Mouse (Mus musculus): ENCODE data around the gene Tmem108. TPM values are rescaled to one million over a fixed set of nuclear protein-coding genes. Genes with fewer than 3 reads are reported as not detected.

Gene Tmem108
- total and polyA plus RNA-seq, 3 experiments, result 4.6 to 9.1 (median 4.7) TPM

DNA sequence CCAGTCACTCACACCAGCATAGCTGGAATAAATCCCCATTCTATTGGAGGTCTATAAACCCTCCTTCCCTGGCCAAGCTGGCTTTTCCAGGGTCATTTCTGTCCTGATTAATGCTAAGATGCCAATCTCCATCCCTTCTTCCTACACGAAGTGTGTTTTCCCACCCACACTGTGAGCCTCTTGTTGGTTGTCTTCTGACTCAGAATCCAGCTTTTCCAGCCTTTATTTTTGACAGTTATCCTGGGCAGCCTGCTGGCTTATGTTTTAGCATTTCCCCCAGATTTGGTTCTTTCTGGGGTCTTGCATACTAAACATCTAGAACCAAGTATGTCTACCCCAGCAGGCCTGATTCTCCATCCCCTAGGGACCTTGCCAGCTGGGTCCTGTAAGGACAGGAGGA is 217.0 kb downstream of the Tmem108 start:
- TF ChIP-seq CTCF (IDR thresholded peaks at IDR 0.05), result no peak
- TF ChIP-seq POLR2A (IDR thresholded peaks at IDR 0.05; ENCODE audit: insufficient read depth, low read depth, low read length), result no peak
- TF ChIP-seq EP300 (IDR thresholded peaks at IDR 0.05; ENCODE audit: insufficient read depth, low read depth, low read length), result no peak
- no peaks in the 10 kb centered on the region for H3K79me2 ChIP-seq (replicated peaks; ENCODE audit: control insufficient read depth, insufficient read depth, low read length)
- intact Hi-C loops (cut with DNase I), result no loop called here

GRCm38 (mm10) chr9:103540518-103540917 is 221.1 kb downstream of the Tmem108 start:
- Histone ChIP-seq H3K27ac (no peak overlapping the region), H3K4me1 (ENCODE audit: control insufficient read depth, insufficient read depth, low read length) (no peaks in the 10 kb centered on the region), H3K36me3 (ENCODE audit: control insufficient read depth, insufficient read depth, low read length) (no peaks in the 10 kb centered on the region), H3K4me3 (no peak overlapping the region), H3K9ac (ENCODE audit: low read depth, low read length) (no peak overlapping the region), H3K27me3 (ENCODE audit: control insufficient read depth, insufficient read depth, low read length) (no peaks in the 10 kb centered on the region), H3K79me2 (replicated peaks; ENCODE audit: control insufficient read depth, insufficient read depth, low read length) (no peaks in the 10 kb centered on the region)
- DNase-seq, result no peak
- 81% methylated on average over 8 of the region's 8 CpGs for WGBS
- TF ChIP-seq EP300 (IDR thresholded peaks at IDR 0.05; ENCODE audit: insufficient read depth, low read depth, low read length), result no peak
- no peak for TF ChIP-seq POLR2A (IDR thresholded peaks at IDR 0.05; ENCODE audit: insufficient read depth, low read depth, low read length)
- TF ChIP-seq CTCF (IDR thresholded peaks at IDR 0.05), result no peak
- intact Hi-C loops (cut with DNase I), result no loop called here

More for the DNA sequence above, 217.0 kb downstream of the Tmem108 start:
- Histone ChIP-seq H3K27ac (no peak overlapping the region), H3K4me1 (ENCODE audit: control insufficient read depth, insufficient read depth, low read length) (no peaks in the 10 kb centered on the region), H3K36me3 (ENCODE audit: control insufficient read depth, insufficient read depth, low read length) (no peaks in the 10 kb centered on the region), H3K9ac (ENCODE audit: low read depth, low read length) (no peak overlapping the region), H3K4me3 (no peak overlapping the region), H3K27me3 (ENCODE audit: control insufficient read depth, insufficient read depth, low read length) (no peaks in the 10 kb centered on the region)
- no peak for DNase-seq
- 71% methylated on average over 1 of the region's 1 CpGs for WGBS

- intact Hi-C loops (cut with DNase I), result no loop called here
- H3K4me3 ChIP-seq, result no peak overlapping the region
- H3K36me3 ChIP-seq (ENCODE audit: control insufficient read depth, insufficient read depth, low read length), result no peaks in the 10 kb centered on the region
- no peaks in the 10 kb centered on the region for H3K79me2 ChIP-seq (replicated peaks; ENCODE audit: control insufficient read depth, insufficient read depth, low read length)
- no peak overlapping the region for H3K9ac ChIP-seq (ENCODE audit: low read depth, low read length)
- no peaks in the 10 kb centered on the region for H3K27me3 ChIP-seq (ENCODE audit: control insufficient read depth, insufficient read depth, low read length)
- no peak for DNase-seq
- H3K4me1 ChIP-seq (ENCODE audit: control insufficient read depth, insufficient read depth, low read length), result no peaks in the 10 kb centered on the region
- TF ChIP-seq POLR2A (IDR thresholded peaks at IDR 0.05; ENCODE audit: insufficient read depth, low read depth, low read length), result no peak
- no peak for TF ChIP-seq EP300 (IDR thresholded peaks at IDR 0.05; ENCODE audit: insufficient read depth, low read depth, low read length)
- TF ChIP-seq CTCF (IDR thresholded peaks at IDR 0.05), result no peak
- 60% methylated on average over 8 of the region's 8 CpGs for WGBS
- no peak overlapping the region for H3K27ac ChIP-seq
Measured at GRCm38 (mm10) chr9:103538047-103538816, 223.4 kb downstream of the Tmem108 start.

- Histone ChIP-seq H3K27me3 (ENCODE audit: control insufficient read depth, insufficient read depth, low read length) (no peaks in the 10 kb centered on the region), H3K36me3 (ENCODE audit: control insufficient read depth, insufficient read depth, low read length) (no peaks in the 10 kb centered on the region), H3K4me3 (no peak overlapping the region), H3K9ac (ENCODE audit: low read depth, low read length) (no peak overlapping the region), H3K27ac (no peak overlapping the region), H3K4me1 (ENCODE audit: control insufficient read depth, insufficient read depth, low read length) (no peaks in the 10 kb centered on the region), H3K79me2 (replicated peaks; ENCODE audit: control insufficient read depth, insufficient read depth, low read length) (no peaks in the 10 kb centered on the region)
- intact Hi-C loops (cut with DNase I), result no loop called here
- 87% methylated on average over 6 of the region's 6 CpGs for WGBS
- TF ChIP-seq POLR2A (IDR thresholded peaks at IDR 0.05; ENCODE audit: insufficient read depth, low read depth, low read length), result no peak
- no peak for TF ChIP-seq CTCF (IDR thresholded peaks at IDR 0.05)
- TF ChIP-seq EP300 (IDR thresholded peaks at IDR 0.05; ENCODE audit: insufficient read depth, low read depth, low read length), result no peak
- DNase-seq, result no peak
Measured at GRCm38 (mm10) chr9:103536059-103536634, 225.5 kb downstream of the Tmem108 start.

DNA sequence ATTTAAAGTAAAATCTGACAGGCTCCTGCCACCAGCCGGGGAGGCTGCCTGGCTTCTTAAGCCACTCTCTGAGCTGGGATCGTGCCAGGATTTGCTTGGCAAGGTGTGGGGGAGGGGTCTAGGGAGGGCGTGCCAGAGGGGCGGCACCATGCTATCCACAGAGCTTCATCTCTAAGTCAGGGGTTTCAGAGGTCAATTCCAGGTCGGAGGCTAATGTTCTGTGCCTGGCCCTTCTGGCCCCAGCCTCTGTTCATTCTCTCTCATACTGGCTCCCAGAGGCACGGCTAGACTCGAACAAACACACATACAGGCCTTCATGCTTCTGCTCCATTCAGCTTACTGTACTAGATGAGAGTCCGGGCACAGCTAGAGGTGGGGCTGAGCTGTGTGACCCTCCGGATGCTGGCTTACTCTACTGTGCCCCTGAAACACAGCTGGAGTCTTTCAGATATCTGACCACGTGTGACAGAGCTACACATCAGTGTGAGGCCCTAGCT is 236.5 kb downstream of the Tmem108 start:
- 45% methylated on average over 10 of the region's 10 CpGs for whole genome bisulfite sequencing
- DNase-seq, result no peak
- H3K9ac ChIP-seq (ENCODE audit: low read depth, low read length), result no peak overlapping the region
- H3K4me3 ChIP-seq, result no peak overlapping the region
- no peaks in the 10 kb centered on the region for H3K4me1 ChIP-seq (ENCODE audit: control insufficient read depth, insufficient read depth, low read length)
- TF ChIP-seq CTCF (IDR thresholded peaks at IDR 0.05) (no peak), POLR2A (IDR thresholded peaks at IDR 0.05; ENCODE audit: insufficient read depth, low read depth, low read length) (no peak), EP300 (IDR thresholded peaks at IDR 0.05; ENCODE audit: insufficient read depth, low read depth, low read length) (no peak)
- H3K36me3 ChIP-seq (ENCODE audit: control insufficient read depth, insufficient read depth, low read length), result no peaks in the 10 kb centered on the region
- intact Hi-C loops (cut with DNase I), result no loop called here
- H3K79me2 ChIP-seq (replicated peaks; ENCODE audit: control insufficient read depth, insufficient read depth, low read length), result no peaks in the 10 kb centered on the region
- H3K27ac ChIP-seq, result no peak overlapping the region
- no peaks in the 10 kb centered on the region for H3K27me3 ChIP-seq (ENCODE audit: control insufficient read depth, insufficient read depth, low read length)

- Histone ChIP-seq H3K27ac (no peak overlapping the region), H3K79me2 (replicated peaks; ENCODE audit: control insufficient read depth, insufficient read depth, low read length) (no peaks in the 10 kb centered on the region), H3K9ac (ENCODE audit: low read depth, low read length) (no peak overlapping the region), H3K4me3 (no peak overlapping the region), H3K27me3 (ENCODE audit: control insufficient read depth, insufficient read depth, low read length) (no peaks in the 10 kb centered on the region), H3K4me1 (ENCODE audit: control insufficient read depth, insufficient read depth, low read length) (no peaks in the 10 kb centered on the region), H3K36me3 (ENCODE audit: control insufficient read depth, insufficient read depth, low read length) (no peaks in the 10 kb centered on the region)
- intact Hi-C loops (cut with DNase I), result no loop called here
- no peak for DNase-seq
- WGBS, result 62% methylated on average over 5 of the region's 5 CpGs
- no peak for TF ChIP-seq POLR2A (IDR thresholded peaks at IDR 0.05; ENCODE audit: insufficient read depth, low read depth, low read length)
Measured at GRCm38 (mm10) chr9:103524600-103524999, 237.0 kb downstream of the Tmem108 start.
